Mouse (Mus musculus): Measurements from ENCODE around the gene Cers1.

The Cers1 gene

GRCm38 (mm10) chr8:70316511-70317504 lies 1.2 kb downstream of the Cers1 start:
- DNase-seq (ENCODE audit: low spot score), result peak; percentile 77

DNA sequence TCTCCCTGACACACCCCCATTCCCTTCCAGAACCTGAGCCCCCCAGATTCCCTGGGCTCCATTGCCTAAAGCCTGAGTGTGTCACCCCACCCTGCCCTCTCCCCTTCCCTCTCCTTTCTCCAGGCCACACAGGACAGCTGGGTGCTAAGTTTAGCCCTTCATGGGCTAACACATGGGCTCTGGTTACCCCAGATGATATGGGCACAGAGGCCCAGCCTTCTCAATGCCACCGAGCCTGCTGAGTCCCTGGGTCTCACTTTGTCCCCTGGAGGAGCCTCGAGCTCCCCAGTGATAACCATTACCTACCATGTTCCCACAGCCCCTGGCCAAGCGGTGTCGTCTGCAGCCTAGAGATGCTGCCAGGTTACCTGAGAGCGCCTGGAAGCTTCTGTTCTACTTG lies 2.3 kb downstream of the Cers1 start:
- no peak for DNase-seq (ENCODE audit: low spot score)

DNA sequence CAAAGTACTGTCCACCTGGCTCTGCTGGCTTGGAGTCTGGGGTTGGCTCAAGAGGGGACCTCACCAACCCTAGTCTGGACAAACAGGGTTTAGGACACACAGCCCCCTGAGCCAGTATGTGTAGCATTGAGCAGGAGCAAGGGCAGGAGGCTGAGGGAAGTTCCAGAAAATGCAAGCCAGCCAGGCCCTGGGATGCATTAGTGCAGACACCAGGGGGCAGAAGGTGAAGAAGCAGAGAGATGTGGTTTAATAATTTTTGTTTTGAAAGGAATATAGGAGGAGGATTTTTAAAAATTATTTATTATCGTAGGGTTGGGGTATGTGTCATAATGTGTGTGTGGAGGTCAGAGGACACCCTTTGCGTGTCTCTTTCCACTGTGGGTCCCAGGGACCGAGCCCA lies 8.1 kb downstream of the Cers1 start:
- DNase-seq (ENCODE audit: low spot score), result no peak

DNA sequence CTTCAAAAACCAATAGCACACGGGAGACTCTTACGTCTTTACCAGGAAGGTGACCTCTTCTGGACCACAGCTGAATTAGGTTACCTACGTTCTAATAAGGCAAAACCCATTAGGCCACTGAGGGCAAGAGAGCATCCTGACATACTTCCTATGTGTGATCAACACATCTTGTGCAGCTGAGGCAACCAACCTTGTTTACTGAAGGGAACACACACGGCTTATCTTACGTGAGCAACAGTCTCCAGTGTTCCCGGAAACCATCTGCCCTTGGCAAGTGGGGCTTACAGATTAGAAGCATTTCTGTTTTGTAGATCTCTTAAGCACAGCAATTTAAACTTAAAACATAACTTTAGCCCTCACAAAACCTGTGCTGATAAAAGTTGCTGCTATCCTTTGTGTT lies 11.9 kb downstream of the Cers1 start:
- no peak for DNase-seq (ENCODE audit: low spot score)

DNA sequence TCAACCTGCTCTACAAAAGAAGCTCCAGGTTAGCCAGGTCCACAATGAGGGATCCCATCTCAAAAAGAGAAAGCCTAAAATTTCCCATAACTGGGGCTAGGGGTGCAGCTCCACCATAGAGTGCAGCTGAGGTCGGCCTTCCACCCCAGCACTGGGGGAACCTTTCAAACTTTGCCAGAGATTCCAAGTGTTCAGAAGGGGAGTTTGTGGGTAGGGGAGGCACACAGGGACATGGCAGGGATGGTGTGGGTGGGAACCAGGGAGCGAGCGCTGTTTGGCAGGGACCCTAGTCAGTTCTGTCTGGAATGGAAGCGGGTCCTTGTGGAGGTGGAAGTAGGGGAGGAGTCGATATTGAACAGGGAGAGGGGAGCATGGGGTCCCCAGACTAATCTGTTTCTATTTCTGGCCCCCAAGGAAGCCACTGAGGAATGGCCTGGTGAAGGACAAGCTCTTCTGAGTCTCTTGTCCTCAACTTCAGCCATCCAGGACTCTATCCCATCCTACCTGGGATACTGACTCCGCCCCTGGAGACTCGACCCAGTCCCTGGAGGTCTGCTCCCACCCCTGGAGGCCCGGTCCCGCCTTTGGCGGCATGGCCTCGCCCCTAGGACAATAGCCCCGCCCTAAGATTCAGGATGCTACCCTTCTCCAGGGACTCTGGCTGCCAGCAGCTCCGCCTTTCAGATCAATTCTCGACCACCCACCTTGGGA lies 13.7 kb downstream of the Cers1 start, which contains the start of gene Gdf1:
Gdf1 (plus strand) TSS at position 694 of the 711 bp plus-strand sequence.
- DNase-seq (ENCODE audit: low spot score), result no peak

- peak; percentile 58 for DNase-seq (ENCODE audit: low spot score)
Observed at GRCm38 (mm10) chr8:70329835-70330740, 14.5 kb downstream of the Cers1 start.

- peak; percentile 73 for DNase-seq (ENCODE audit: low spot score)
Observed at GRCm38 (mm10) chr8:70330741-70331364, 15.3 kb downstream of the Cers1 start.

GRCm38 (mm10) chr8:70331526-70331925 lies 16.0 kb downstream of the Cers1 start:
- DNase-seq (ENCODE audit: low spot score), result no peak

DNA sequence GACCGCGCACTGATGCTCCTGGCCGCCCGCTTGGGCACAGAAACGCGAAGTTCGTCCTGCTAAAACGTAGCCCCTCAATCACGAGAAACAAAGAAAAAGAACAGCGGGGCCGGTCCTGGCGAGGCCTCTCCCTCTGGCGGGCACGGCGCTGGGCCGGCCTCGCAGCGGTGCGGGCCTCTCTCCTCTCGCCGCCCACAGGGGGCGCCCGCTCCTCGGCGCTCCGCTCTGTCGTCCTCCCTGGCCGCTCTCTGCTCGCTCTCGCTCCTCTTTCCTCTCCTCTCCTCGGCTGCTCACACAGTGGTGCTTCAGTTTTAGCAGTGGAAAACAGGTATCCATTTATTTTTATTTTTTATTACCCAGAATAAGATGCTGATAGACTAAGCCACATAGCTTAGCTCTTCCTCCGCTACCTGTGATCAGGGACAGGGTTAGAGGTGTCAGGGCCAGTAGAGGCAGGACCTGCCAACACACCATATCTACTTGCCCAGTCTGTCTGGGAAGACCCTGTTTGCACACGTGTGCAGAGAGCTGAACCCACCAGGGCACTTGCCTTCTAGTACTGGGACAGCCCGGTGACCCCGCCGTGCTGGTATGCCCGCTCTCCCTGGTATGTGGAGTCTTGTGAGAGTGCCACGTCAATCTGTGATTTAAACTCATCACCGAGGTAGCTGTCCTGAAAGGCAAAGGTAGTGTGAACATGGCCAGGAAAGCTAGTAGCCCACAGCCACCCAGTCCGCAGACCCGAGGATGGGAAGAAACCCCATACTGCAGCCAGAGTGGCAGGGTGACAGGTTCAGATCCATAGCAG lies 16.7 kb downstream of the Cers1 start:
- peak; percentile 87 for DNase-seq (ENCODE audit: low spot score)

DNA sequence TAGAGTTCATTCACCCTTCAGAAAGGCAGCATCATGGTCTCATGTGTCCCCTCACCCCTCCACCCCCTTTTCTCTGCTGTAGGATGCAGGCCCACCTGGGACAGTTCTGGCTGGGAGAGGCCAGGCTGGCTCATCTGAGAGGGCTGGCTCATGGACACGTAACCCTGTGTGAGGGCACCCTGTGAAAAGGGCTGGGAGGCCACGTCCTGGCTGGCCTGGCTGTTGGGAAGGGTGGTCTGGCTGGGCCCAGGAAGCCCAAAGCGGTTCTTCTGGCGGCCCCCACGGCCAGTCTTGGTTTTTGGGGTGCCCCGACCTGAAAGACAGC lies 17.3 kb downstream of the Cers1 start:
- no peak for DNase-seq (ENCODE audit: low spot score)

GRCm38 (mm10) chr8:70338931-70339330 lies 23.4 kb downstream of the Cers1 start:
- DNase-seq (ENCODE audit: low spot score), result no peak

- no peak for DNase-seq (ENCODE audit: low spot score)
Observed at GRCm38 (mm10) chr8:70340659-70341058, 25.1 kb downstream of the Cers1 start.

GRCm38 (mm10) chr8:70342007-70342406 lies 26.4 kb downstream of the Cers1 start:
- DNase-seq (ENCODE audit: low spot score), result no peak

DNA sequence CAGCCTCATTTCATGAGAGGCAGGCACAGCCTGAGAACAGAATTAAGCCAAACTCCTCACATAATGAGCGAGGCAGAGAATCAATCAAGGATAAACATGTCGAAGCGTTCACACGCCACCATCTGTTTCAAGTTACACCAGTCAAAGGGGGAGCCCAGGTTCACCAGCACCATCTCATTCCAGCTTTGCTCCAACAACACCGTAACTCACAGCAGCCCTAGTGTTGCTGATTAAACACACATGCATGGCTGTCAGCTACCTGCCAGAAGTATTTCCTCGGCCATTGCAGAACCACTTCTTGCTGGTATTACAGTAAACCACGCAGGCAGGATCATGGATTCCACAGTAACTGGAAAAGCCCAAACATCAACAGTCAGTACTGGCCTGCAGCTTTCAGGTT lies 27.5 kb downstream of the Cers1 start:
- no peak for DNase-seq (ENCODE audit: low spot score)

- peak; percentile 66 for DNase-seq (ENCODE audit: low spot score)
Observed at GRCm38 (mm10) chr8:70343696-70344095, 28.1 kb downstream of the Cers1 start.

GRCm38 (mm10) chr8:70344279-70344678 lies 28.7 kb downstream of the Cers1 start:
- DNase-seq (ENCODE audit: low spot score), result no peak

DNA sequence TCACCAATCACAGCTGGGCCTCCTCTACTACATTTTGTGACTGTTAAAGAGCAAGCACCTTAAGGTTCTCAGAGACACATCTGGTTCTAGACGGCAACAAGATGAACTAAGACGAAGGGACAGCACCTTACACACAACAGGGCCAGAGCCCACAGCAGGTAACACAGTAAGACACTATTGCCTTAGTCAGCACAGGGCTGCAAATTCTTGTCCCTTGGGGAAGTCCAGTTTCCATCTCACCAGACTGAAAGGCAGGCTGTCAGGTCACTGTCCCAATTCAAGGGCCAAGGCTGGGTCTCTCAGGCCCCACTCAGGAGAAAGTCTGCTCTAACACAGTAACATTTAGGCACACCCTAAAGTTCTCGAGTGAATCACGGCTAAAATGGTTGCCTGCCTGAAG lies 31.9 kb downstream of the Cers1 start:
- DNase-seq (ENCODE audit: low spot score), result no peak

GRCm38 (mm10) chr8:70347860-70348420 lies 32.4 kb downstream of the Cers1 start:
- no peak for DNase-seq (ENCODE audit: low spot score)

GRCm38 (mm10) chr8:70351035-70351999 lies 35.7 kb downstream of the Cers1 start:
- DNase-seq (ENCODE audit: low spot score), result no peak

Data from testis, postnatal 10 days (tissue).